Mouse (Mus musculus) intestine, postnatal 0 days (tissue): ENCODE measurements around the gene Wdr4. TPM values are rescaled to one million over a fixed set of nuclear protein-coding genes. Genes with fewer than 3 reads are reported as not detected.
"Not testable (repeated sequence)": the region's sequence is repeated elsewhere in the genome, so short reads cannot be mapped to it uniquely, and the experiment has no call there.

Experiments used
- ATAC-seq: fragments of 200-750 bp; cut with Nextera tagmentation; 2 replicates; pipeline ENCODE4 v1.8.0; 2017; ENCODE audit warnings: mild to moderate bottlenecking, moderate TSS enrichment, moderate library complexity
- H3K27ac ChIP-seq: fragments of 300-500 bp; sonication (generic); 2 replicates; pipeline ENCODE4 v1.5.1; 2014; ENCODE audit warnings: mild to moderate bottlenecking, low read depth, low read length, moderate library complexity
- H3K27me3 ChIP-seq: fragments of 300-500 bp; sonication (generic); replicated peaks from 2 replicates; pipeline ENCODE4 v1.6.1; 2014; ENCODE audit warnings: low read length, mixed read lengths; ENCODE audit not compliant: control insufficient read depth, insufficient read depth
- H3K36me3 ChIP-seq: fragments of 300-500 bp; sonication (generic); 2 replicates; pipeline ENCODE4 v1.6.1; 2014; ENCODE audit warnings: mild to moderate bottlenecking, moderate library complexity; ENCODE audit not compliant: control insufficient read depth, insufficient read depth
- H3K4me1 ChIP-seq: fragments of 300-500 bp; sonication (generic); replicated peaks from 2 replicates; pipeline ENCODE4 v1.6.1; 2014; ENCODE audit warnings: antibody characterized with exemption, low read length, mixed read lengths; ENCODE audit not compliant: control insufficient read depth, insufficient read depth
- H3K4me2 ChIP-seq: fragments of 300-500 bp; sonication (generic); replicated peaks from 2 replicates; pipeline ENCODE4 v1.6.1; 2014; ENCODE audit warnings: low read depth, mild to moderate bottlenecking, moderate library complexity
- H3K4me3 ChIP-seq: fragments of 300-500 bp; sonication (generic); 2 replicates; pipeline ENCODE4 v1.5.1; 2014; ENCODE audit warnings: low read depth, low read length
- H3K9ac ChIP-seq: fragments of 300-500 bp; sonication (generic); 2 replicates; pipeline ENCODE4 v1.6.1; 2014; ENCODE audit warnings: mild to moderate bottlenecking, low read depth, low read length
- H3K9me3 ChIP-seq: fragments of 300-500 bp; sonication (generic); 2 replicates; pipeline ENCODE4 v1.6.1; 2016; ENCODE audit warnings: mixed run types; ENCODE audit not compliant: control insufficient read depth
- CTCF ChIP-seq: sonication (generic); IDR thresholded peaks from 2 replicates; pipeline ENCODE4 v1.5.1; 2016; ENCODE audit warnings: low read depth, mild to moderate bottlenecking, control low read depth, antibody characterized with exemption, moderate library complexity
- WGBS: fragments of 180-500 bp; shearing (Covaris S2); extraction: QIAGEN DNeasy Blood & Tissue Kit; methylation state at CpG from one replicate; pipeline ENCODE4 v1.1.7; 2014; 5-methylcytosine and 5-hydroxymethylcytosine counted together
- polyA plus RNA-seq: library from polyadenylated mRNA; unstranded; fragments of >200 nt; fragmentation: Nextera tagmentation; extraction: Ambion mirVana; gene quantifications from 2 replicates; pipeline ENCODE4 v1.2.1, GENCODE M21; 2015

The Wdr4 gene
- polyA plus RNA-seq, 1 experiment from 2014 or later = 12.5 TPM

- H3K4me2 ChIP-seq = no peak overlapping the region
- H3K27me3 ChIP-seq = no peaks in the 10 kb centered on the region
- WGBS = 51% methylated on average over 3 of the region's 3 CpGs
- no peak overlapping the region for H3K9ac ChIP-seq
- H3K4me1 ChIP-seq = no peaks in the 10 kb centered on the region
- H3K9me3 ChIP-seq = no peaks in the 10 kb centered on the region
- H3K27ac ChIP-seq = no peak overlapping the region
- ATAC-seq = no peak
- TF ChIP-seq CTCF = no peak
- no peak overlapping the region for H3K4me3 ChIP-seq
- H3K36me3 ChIP-seq = no peaks in the 10 kb centered on the region
These were observed 20.3 kb upstream of the Wdr4 start for GRCm38 (mm10) chr17:31540101-31540500.

DNA sequence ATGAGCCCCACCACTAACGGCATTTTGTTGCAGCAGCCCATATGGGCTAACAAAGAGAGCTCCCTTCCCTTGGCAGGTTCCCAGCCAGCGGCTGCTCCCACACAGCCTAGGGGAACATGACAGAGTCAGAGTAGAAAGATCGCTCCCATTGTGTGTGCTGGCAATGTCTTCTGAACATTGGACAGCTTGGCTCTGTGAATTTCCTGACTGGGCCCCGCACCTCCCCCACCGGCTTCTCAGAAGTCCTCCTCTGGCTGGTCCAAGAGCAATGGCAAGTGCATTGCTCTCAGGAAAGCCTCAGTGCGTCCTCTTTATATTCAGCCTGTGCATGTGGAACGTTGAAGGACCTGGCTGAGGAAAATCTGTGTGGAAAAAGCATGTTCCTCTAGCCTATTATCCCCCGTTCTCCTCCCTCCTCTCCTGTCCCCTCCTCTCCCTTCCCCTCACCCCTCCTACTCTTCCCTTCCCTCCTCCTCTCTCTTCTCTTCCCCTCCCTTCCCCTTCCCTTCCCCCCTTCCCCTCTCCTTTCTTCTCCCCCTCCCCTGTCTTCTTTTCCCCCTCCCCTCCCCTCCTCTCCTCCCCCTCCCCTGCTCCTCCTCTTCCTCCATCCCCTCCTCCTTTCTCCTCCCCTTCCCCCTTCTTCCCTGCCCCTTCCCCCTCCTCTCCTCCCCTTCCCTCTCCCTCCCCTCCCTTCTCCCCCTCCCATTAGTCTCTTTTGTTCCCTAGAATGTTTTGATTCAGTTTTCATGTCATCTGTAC lies 16.3 kb upstream of the Wdr4 start:
- Histone ChIP-seq H3K4me2 (no peak overlapping the region), H3K9ac (no peak overlapping the region), H3K9me3 (no peaks in the 10 kb centered on the region), H3K4me1 (no peaks in the 10 kb centered on the region), H3K4me3 (no peak overlapping the region), H3K27me3 (no peaks in the 10 kb centered on the region), H3K36me3 (peaks cover 10% of the 10 kb centered on the region; the same call in 1 of the 2 replicates), H3K27ac (no peak overlapping the region)
- TF ChIP-seq CTCF = no peak
- no peak for ATAC-seq
- 44% methylated on average over 8 of the region's 8 CpGs for WGBS

DNA sequence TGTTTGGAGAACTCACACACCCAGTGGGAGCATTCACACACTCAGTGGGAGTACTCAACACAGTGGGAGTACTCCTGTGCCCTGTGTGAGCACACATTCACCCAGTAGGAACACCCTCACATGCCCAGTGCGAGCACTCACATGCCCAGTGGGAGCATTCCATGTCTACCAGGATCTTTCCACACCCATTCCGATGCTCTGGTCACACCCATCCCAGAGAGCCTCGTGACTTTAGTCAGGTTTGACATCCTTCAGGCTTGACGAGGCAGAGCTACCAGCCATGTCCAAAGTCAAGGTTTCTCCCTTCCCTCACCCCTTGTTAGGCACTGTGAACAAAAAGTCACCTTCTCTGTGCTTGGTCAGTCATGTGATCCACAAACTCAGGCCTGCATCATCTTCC lies 15.6 kb upstream of the Wdr4 start:
- Histone ChIP-seq H3K27ac (no peak overlapping the region), H3K27me3 (no peaks in the 10 kb centered on the region), H3K9ac (no peak overlapping the region), H3K9me3 (no peaks in the 10 kb centered on the region), H3K4me3 (no peak overlapping the region), H3K36me3 (peaks cover 16% of the 10 kb centered on the region), H3K4me1 (no peaks in the 10 kb centered on the region), H3K4me2 (no peak overlapping the region)
- no peak for ATAC-seq
- no peak for TF ChIP-seq CTCF
- WGBS = 44% methylated on average over 4 of the region's 4 CpGs

DNA sequence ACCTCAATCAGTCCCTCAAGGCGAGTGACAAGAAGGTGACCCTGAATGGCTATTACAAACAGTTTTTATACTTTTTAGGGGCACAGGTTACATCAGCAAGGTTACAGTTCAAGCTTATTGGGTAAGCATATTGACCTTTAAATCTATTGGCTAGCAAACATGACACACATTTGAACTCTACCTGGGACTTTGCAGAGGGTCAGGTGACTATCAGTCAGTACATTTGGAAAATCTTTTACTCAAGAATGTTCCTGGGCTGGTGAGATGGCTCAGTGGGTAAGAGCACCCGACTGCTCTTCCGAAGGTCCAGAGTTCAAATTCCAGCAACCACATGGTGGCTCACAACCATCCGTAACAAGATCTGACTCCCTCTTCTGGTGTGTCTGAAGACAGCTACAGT lies 12.6 kb upstream of the Wdr4 start:
- H3K4me2 ChIP-seq, H3K9ac ChIP-seq, ATAC-seq, H3K9me3 ChIP-seq, H3K27ac ChIP-seq, H3K4me3 ChIP-seq, H3K4me1 ChIP-seq, H3K27me3 ChIP-seq: not testable (repeated sequence)
- peaks cover 34% of the 10 kb centered on the region for H3K36me3 ChIP-seq
- WGBS = 82% methylated on average over 3 of the region's 4 CpGs

DNA sequence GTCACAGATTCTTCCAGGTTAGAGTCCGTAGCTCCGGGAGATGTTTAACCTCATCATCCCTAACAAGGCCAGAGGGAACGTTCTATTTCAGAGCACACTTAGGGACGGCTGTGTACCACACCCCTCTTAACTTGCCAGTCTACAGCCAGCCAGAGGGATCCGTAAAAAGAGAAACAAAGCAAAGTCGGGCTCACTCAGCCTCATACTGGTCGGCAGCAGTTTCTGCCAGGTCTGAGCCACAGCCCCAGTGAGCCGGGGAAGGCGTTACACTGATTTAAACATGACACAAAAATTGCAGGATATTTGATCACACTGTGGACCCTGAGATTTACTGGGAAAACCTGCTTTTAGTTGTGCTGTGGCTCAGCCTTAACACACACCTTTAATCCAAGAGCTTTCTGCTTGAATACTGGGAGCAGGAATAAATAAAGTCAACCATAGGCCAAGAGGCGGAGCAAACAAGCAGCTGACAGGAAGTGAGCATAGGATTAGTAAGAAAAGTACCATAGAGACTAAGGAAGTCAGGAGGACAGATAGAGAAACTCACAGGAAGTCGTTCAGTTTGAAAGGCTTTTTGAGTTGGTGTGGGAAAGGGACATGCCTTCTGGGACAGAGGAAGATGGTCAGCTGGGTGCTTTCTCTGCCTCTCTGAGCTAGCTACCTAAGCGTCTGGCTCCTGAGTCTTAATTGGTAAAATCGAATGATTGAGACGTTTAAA lies 11.8 kb upstream of the Wdr4 start:
- no peak overlapping the region for H3K9ac ChIP-seq
- no peak for TF ChIP-seq CTCF
- H3K4me3 ChIP-seq = no peak overlapping the region
- peaks cover 42% of the 10 kb centered on the region for H3K36me3 ChIP-seq
- no peak for ATAC-seq
- WGBS = 84% methylated on average over 14 of the region's 14 CpGs
- H3K4me1 ChIP-seq = no peaks in the 10 kb centered on the region
- H3K9me3 ChIP-seq = no peaks in the 10 kb centered on the region
- H3K27me3 ChIP-seq = no peaks in the 10 kb centered on the region
- H3K4me2 ChIP-seq = no peak overlapping the region
- H3K27ac ChIP-seq = no peak overlapping the region; the same call in 1 of the 2 replicates

- Histone ChIP-seq H3K4me2 (peak overlapping the region; percentile 42), H3K27me3 (no peaks in the 10 kb centered on the region), H3K9me3 (no peaks in the 10 kb centered on the region), H3K36me3 (peaks cover 42% of the 10 kb centered on the region), H3K4me3 (no peak overlapping the region), H3K9ac (no peak overlapping the region), H3K27ac (no peak overlapping the region), H3K4me1 (no peaks in the 10 kb centered on the region)
- peak; percentile 62; the same call in 1 of the 2 replicates for ATAC-seq
- WGBS = 27% methylated on average over 15 of the region's 15 CpGs
- peak; percentile 76 for TF ChIP-seq CTCF
These were observed 9.5 kb upstream of the Wdr4 start for GRCm38 (mm10) chr17:31529314-31529713.
